Mouse (Mus musculus) MEL (cell line): ENCODE data around the gene Reln.
A peak's percentile ranks its signal among the peaks of the same experiment; 100 is the strongest.

Source experiments
- ETS1 ChIP-seq: IDR thresholded peaks from 2 replicates; pipeline ENCODE4 v1.6.1; 2012; ENCODE audit warnings: low read depth, mild to moderate bottlenecking, inconsistent platforms, low read length, improper control_type of control experiment, moderate library complexity
- HCFC1 ChIP-seq: IDR thresholded peaks from 2 replicates; pipeline ENCODE4 v1.6.1; 2012; ENCODE audit warnings: low read depth, mild to moderate bottlenecking, inconsistent platforms, low read length, improper control_type of control experiment, moderate library complexity
- POLR2A ChIP-seq, 2 experiments: IDR thresholded peaks; 2 replicates each; pipeline ENCODE4 v1.6.1; 2011 to 2012; ENCODE audit warnings: low read length in 2 of 2, mild to moderate bottlenecking in 2 of 2, control low read depth in 1 of 2, improper control_type of control experiment in 1 of 2, low read depth in 1 of 2, moderate library complexity in 1 of 2; ENCODE audit not compliant: control insufficient read depth in 1 of 2, insufficient read depth in 1 of 2, poor library complexity in 1 of 2
- SIN3A ChIP-seq: IDR thresholded peaks from 2 replicates; pipeline ENCODE4 v1.6.1; 2012; ENCODE audit warnings: low read length, improper control_type of control experiment, inconsistent platforms
- USF1 ChIP-seq: IDR thresholded peaks from 2 replicates; pipeline ENCODE4 v1.6.1; 2014; ENCODE audit warnings: low read depth, mild to moderate bottlenecking, inconsistent platforms, low read length, improper control_type of control experiment, moderate library complexity

DNA sequence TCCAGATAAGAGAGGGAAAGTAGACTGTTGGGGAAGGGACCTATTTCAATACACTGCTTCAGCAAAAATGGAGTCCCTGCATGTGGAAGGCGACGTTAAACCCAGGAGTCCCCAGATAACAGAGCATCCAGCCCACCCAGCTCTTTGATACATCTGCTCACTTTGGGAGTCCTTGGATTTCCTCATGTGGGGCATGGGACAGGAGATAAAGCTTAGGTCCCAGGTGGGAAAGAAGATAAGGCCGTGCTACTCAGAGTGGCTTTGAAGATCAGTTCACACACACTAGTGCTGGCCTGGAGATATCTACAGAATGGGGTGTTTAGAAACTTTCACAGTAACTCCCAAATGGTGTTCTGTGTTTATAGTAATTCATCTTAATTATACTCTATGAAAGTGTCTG lies 3.9 kb upstream of the Reln start:
- peak; percentile 97 for TF ChIP-seq ETS1
- no peak; the same call in 1 of the 2 replicates for TF ChIP-seq USF1
- 0 out of 2 replicates have a peak, but pooled peaks have one; percentile 30 for TF ChIP-seq HCFC1
- TF ChIP-seq SIN3A = peak; percentile 92
- TF ChIP-seq POLR2A (IDR thresholded peaks at IDR 0.05; ENCODE audit: control insufficient read depth in 1 of 2, insufficient read depth in 1 of 2, low read depth in 1 of 2, low read length in 2 of 2, poor library complexity in 1 of 2) = no peak
